Mouse (Mus musculus) kidney, adult 9 months (tissue): Measurements from ENCODE around the gene Optc.

ENCODE experiments used
- DNase-seq: peaks from one replicate; pipeline ENCODE4 v3.0.0; 2022

Gene Optc

GRCm38 (mm10) chr1:133917456-133918087 is 9.8 kb upstream of the Optc start:
- DNase-seq = peak; percentile 50

GRCm38 (mm10) chr1:133915723-133916355 is 8.0 kb upstream of the Optc start:
- peak; percentile 88 for DNase-seq

GRCm38 (mm10) chr1:133915115-133915514 is 7.3 kb upstream of the Optc start:
- DNase-seq = no peak

- DNase-seq = no peak
Observed at GRCm38 (mm10) chr1:133913018-133913417, 5.2 kb upstream of the Optc start.

GRCm38 (mm10) chr1:133911456-133911855 is 3.7 kb upstream of the Optc start:
- DNase-seq = peak; percentile 58

- DNase-seq = no peak
Observed at GRCm38 (mm10) chr1:133911008-133911407, 3.2 kb upstream of the Optc start.

- DNase-seq = no peak
Observed at GRCm38 (mm10) chr1:133910108-133910507, 2.3 kb upstream of the Optc start.

- peak; percentile 77 for DNase-seq
Observed at GRCm38 (mm10) chr1:133908659-133909575, 1.1 kb upstream of the Optc start.

GRCm38 (mm10) chr1:133906420-133906819 is 1.4 kb downstream of the Optc start:
- no peak for DNase-seq

GRCm38 (mm10) chr1:133900825-133901224 is 7.0 kb downstream of the Optc start:
- no peak for DNase-seq

GRCm38 (mm10) chr1:133899043-133899542 is 8.7 kb downstream of the Optc start:
- no peak for DNase-seq

GRCm38 (mm10) chr1:133897293-133897692 is 10.5 kb downstream of the Optc start:
- no peak for DNase-seq

- peak; percentile 58 for DNase-seq
Observed at GRCm38 (mm10) chr1:133891489-133891888, 16.3 kb downstream of the Optc start.

- DNase-seq = no peak
Observed at GRCm38 (mm10) chr1:133889949-133890598, 17.7 kb downstream of the Optc start.

- no peak for DNase-seq
Observed at GRCm38 (mm10) chr1:133887538-133888250, 20.1 kb downstream of the Optc start.

GRCm38 (mm10) chr1:133887044-133887443 is 20.8 kb downstream of the Optc start:
- DNase-seq = no peak

GRCm38 (mm10) chr1:133886431-133886830 is 21.4 kb downstream of the Optc start:
- no peak for DNase-seq

GRCm38 (mm10) chr1:133885811-133886210 is 22.0 kb downstream of the Optc start:
- DNase-seq = no peak

- DNase-seq = no peak
Observed at GRCm38 (mm10) chr1:133884746-133885145, 23.1 kb downstream of the Optc start.

GRCm38 (mm10) chr1:133884090-133884489 is 23.7 kb downstream of the Optc start:
- no peak for DNase-seq

- DNase-seq = peak; percentile 18
Observed at GRCm38 (mm10) chr1:133882283-133883217, 25.2 kb downstream of the Optc start.
